Mouse (Mus musculus): ENCODE measurements around the gene Nisch. TPM values are rescaled to one million over a fixed set of nuclear protein-coding genes. Genes with fewer than 3 reads are reported as not detected.

Gene Nisch
- polyA plus RNA-seq (2015; fragmentation: Illumina TruSeq; extraction: RNeasy Lipid Tissue Mini Kit (QIAGEN cat#74804); ENCODE audit: insufficient read depth, low replicate concordance) = 231 TPM

GRCm38 (mm10) chr14:31216846-31217245, at the start of gene Nisch:
Nisch (minus strand) TSS chr14:31216946.

GRCm38 (mm10) chr14:31251084-31251604, 34.4 kb upstream of the Nisch start, which contains the start of the genes Phf7 and Bap1:
Phf7 (minus strand) TSS chr14:31251317.
Bap1 (plus strand) TSS chr14:31251450.

GRCm38 (mm10) chr14:31217666-31218065, 920 bp upstream of the Nisch start, which contains the start of gene Sema3g:
Sema3g (plus strand) TSS chr14:31217860.

GRCm38 (mm10) chr14:31208084-31208483, 8.7 kb downstream of the Nisch start, which contains the start of gene Tnnc1:
Tnnc1 (plus strand) TSS chr14:31208312.

GRCm38 (mm10) chr14:31168425-31168824, 48.3 kb downstream of the Nisch start, which contains the start of gene Stab1:
Stab1 (minus strand) TSS chr14:31168641.

GRCm38 (mm10) chr14:31130236-31131220, 86.2 kb downstream of the Nisch start, which contains the start of gene Nt5dc2:
Nt5dc2 (plus strand) TSS chr14:31131053.

GRCm38 (mm10) chr14:31128826-31129219, 87.9 kb downstream of the Nisch start, which contains the start of gene Smim4:
Smim4 (minus strand) TSS chr14:31128956.

Other genes with a start within 250 kb of the Nisch start
- 61.0 TPM for gene Glt8d1, start 215.5 kb downstream of the Nisch start, polyA plus RNA-seq (2015; fragmentation: Illumina TruSeq; extraction: RNeasy Lipid Tissue Mini Kit (QIAGEN cat#74804); ENCODE audit: insufficient read depth, low replicate concordance)
- gene Spcs1, start 215.3 kb downstream of the Nisch start, polyA plus RNA-seq (2015; fragmentation: Illumina TruSeq; extraction: RNeasy Lipid Tissue Mini Kit (QIAGEN cat#74804); ENCODE audit: insufficient read depth, low replicate concordance) = 271 TPM
- 58.5 TPM for gene Pbrm1, start 197.8 kb downstream of the Nisch start, polyA plus RNA-seq (2015; fragmentation: Illumina TruSeq; extraction: RNeasy Lipid Tissue Mini Kit (QIAGEN cat#74804); ENCODE audit: insufficient read depth, low replicate concordance)
- gene Gnl3, start 197.8 kb downstream of the Nisch start, polyA plus RNA-seq (2015; fragmentation: Illumina TruSeq; extraction: RNeasy Lipid Tissue Mini Kit (QIAGEN cat#74804); ENCODE audit: insufficient read depth, low replicate concordance) = 151 TPM
- 17.8 TPM for gene Smim4, start 88.0 kb downstream of the Nisch start, polyA plus RNA-seq (2015; fragmentation: Illumina TruSeq; extraction: RNeasy Lipid Tissue Mini Kit (QIAGEN cat#74804); ENCODE audit: insufficient read depth, low replicate concordance)
- gene Nt5dc2, start 85.9 kb downstream of the Nisch start, polyA plus RNA-seq (2015; fragmentation: Illumina TruSeq; extraction: RNeasy Lipid Tissue Mini Kit (QIAGEN cat#74804); ENCODE audit: insufficient read depth, low replicate concordance) = 3.0 TPM
- 24.1 TPM for gene Stab1, start 48.3 kb downstream of the Nisch start, polyA plus RNA-seq (2015; fragmentation: Illumina TruSeq; extraction: RNeasy Lipid Tissue Mini Kit (QIAGEN cat#74804); ENCODE audit: insufficient read depth, low replicate concordance)
- 0.69 TPM for gene Tnnc1, start 8.6 kb downstream of the Nisch start, polyA plus RNA-seq (2015; fragmentation: Illumina TruSeq; extraction: RNeasy Lipid Tissue Mini Kit (QIAGEN cat#74804); ENCODE audit: insufficient read depth, low replicate concordance)
- gene Sema3g, start 914 bp upstream of the Nisch start, polyA plus RNA-seq (2015; fragmentation: Illumina TruSeq; extraction: RNeasy Lipid Tissue Mini Kit (QIAGEN cat#74804); ENCODE audit: insufficient read depth, low replicate concordance) = 5.0 TPM
- gene Phf7, start 34.4 kb upstream of the Nisch start, polyA plus RNA-seq (2015; fragmentation: Illumina TruSeq; extraction: RNeasy Lipid Tissue Mini Kit (QIAGEN cat#74804); ENCODE audit: insufficient read depth, low replicate concordance) = 18.6 TPM
- gene Bap1, start 34.5 kb upstream of the Nisch start, polyA plus RNA-seq (2015; fragmentation: Illumina TruSeq; extraction: RNeasy Lipid Tissue Mini Kit (QIAGEN cat#74804); ENCODE audit: insufficient read depth, low replicate concordance) = 32.3 TPM
- 0.15 TPM for gene Dnah1, start 107.0 kb upstream of the Nisch start, polyA plus RNA-seq (2015; fragmentation: Illumina TruSeq; extraction: RNeasy Lipid Tissue Mini Kit (QIAGEN cat#74804); ENCODE audit: insufficient read depth, low replicate concordance)
- 75.4 TPM for gene Capn7, start 119.7 kb upstream of the Nisch start, polyA plus RNA-seq (2015; fragmentation: Illumina TruSeq; extraction: RNeasy Lipid Tissue Mini Kit (QIAGEN cat#74804); ENCODE audit: insufficient read depth, low replicate concordance)
- gene Sh3bp5, start 219.1 kb upstream of the Nisch start, polyA plus RNA-seq (2015; fragmentation: Illumina TruSeq; extraction: RNeasy Lipid Tissue Mini Kit (QIAGEN cat#74804); ENCODE audit: insufficient read depth, low replicate concordance) = 102 TPM

All from spleen, adult 10 weeks (tissue).